Mouse (Mus musculus): Measurements from ENCODE around the gene Poc1a.

The Poc1a gene

GRCm38 (mm10) chr9:106302446-106303150, 21.7 kb downstream of the Poc1a start:
- DNase-seq, result no peak

GRCm38 (mm10) chr9:106303460-106303960, 22.6 kb downstream of the Poc1a start:
- DNase-seq, result no peak

GRCm38 (mm10) chr9:106305228-106305627, 24.4 kb downstream of the Poc1a start:
- peak; percentile 70 to 71 for DNase-seq

GRCm38 (mm10) chr9:106306662-106307351, 25.9 kb downstream of the Poc1a start:
- DNase-seq, result peak; percentile 73 to 88

GRCm38 (mm10) chr9:106308151-106308550, 27.3 kb downstream of the Poc1a start:
- no peak for DNase-seq

- DNase-seq, result peak; percentile 58 to 62
These were observed 27.7 kb downstream of the Poc1a start for GRCm38 (mm10) chr9:106308555-106308954.

- DNase-seq, result no peak
These were observed 28.1 kb downstream of the Poc1a start for GRCm38 (mm10) chr9:106308983-106309382.

GRCm38 (mm10) chr9:106309859-106310258, 29.0 kb downstream of the Poc1a start:
- no peak for DNase-seq

- DNase-seq, result no peak
These were observed 30.8 kb downstream of the Poc1a start for GRCm38 (mm10) chr9:106311625-106312191.

GRCm38 (mm10) chr9:106312950-106313360, 32.1 kb downstream of the Poc1a start:
- DNase-seq, result peak; percentile 89 to 93

- DNase-seq, result no peak
These were observed 33.3 kb downstream of the Poc1a start for GRCm38 (mm10) chr9:106314196-106314595.

GRCm38 (mm10) chr9:106318074-106318473, 37.2 kb downstream of the Poc1a start:
- DNase-seq, result no peak

- no peak for DNase-seq
These were observed 38.2 kb downstream of the Poc1a start for GRCm38 (mm10) chr9:106319095-106319494.

- no peak for DNase-seq
These were observed 41.6 kb downstream of the Poc1a start for GRCm38 (mm10) chr9:106322497-106322896.

- no peak for DNase-seq
These were observed 45.4 kb downstream of the Poc1a start for GRCm38 (mm10) chr9:106326241-106326640.

- no peak for DNase-seq
These were observed 46.4 kb downstream of the Poc1a start for GRCm38 (mm10) chr9:106327125-106327809.

- DNase-seq, result no peak
These were observed 47.3 kb downstream of the Poc1a start for GRCm38 (mm10) chr9:106328068-106328610.

- no peak for DNase-seq
These were observed 48.1 kb downstream of the Poc1a start for GRCm38 (mm10) chr9:106328772-106329511.

GRCm38 (mm10) chr9:106332746-106333145, 51.9 kb downstream of the Poc1a start:
- DNase-seq, result no peak

- DNase-seq, result peak in 1 of 2 experiments; percentile 17
These were observed 56.8 kb downstream of the Poc1a start for GRCm38 (mm10) chr9:106337620-106338019.

- no peak for DNase-seq
These were observed 57.8 kb downstream of the Poc1a start for GRCm38 (mm10) chr9:106338462-106339172.

Data from kidney, postnatal 36 days (tissue).